Mouse (Mus musculus): ENCODE measurements at regions not wholly inside any gene's neighbourhood (a gene's known extent, or its start where the extent isn't known, plus 50 kb on each side); places are given as distances from the start of the nearest gene placed in this dataset.
"Not testable (repeated sequence)": the region's sequence is repeated elsewhere in the genome, so short reads cannot be mapped to it uniquely, and the experiment has no call there.

DNA sequence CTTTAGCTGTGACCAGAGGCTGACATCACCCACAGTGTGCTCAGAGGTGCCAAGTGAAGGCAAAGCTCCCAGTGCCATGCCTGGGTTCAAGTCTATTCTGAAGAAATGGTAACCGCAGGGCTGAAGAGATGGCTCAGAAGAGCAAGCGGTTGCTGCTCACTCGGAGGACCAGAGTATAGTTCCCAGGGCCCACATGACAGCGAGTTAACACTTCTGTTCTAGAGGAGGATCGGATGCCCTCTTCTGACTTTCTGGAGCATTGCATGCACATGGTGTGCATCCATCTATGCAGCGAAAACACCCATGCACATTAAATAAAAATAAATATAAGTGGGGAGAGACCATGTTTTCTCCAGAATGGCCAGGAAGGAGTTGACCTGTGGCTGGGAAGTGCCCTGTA lies 209.5 kb downstream of the Sorl1 start:
- Histone ChIP-seq H3K27ac (peak overlapping the region; percentile 58), H3K4me1 (peaks cover 26% of the 10 kb centered on the region), H3K36me3 (no peaks in the 10 kb centered on the region), H3K4me3 (no peak overlapping the region), H3K27me3 (ENCODE audit: low read depth, poor library complexity, severe bottlenecking) (no peaks in the 10 kb centered on the region), H3K9me3 (replicated peaks) (no peaks in the 10 kb centered on the region)
- 93% methylated on average over 6 of the region's 6 CpGs for WGBS
- no peak for DNase-seq (ENCODE audit: low spot score)

DNA sequence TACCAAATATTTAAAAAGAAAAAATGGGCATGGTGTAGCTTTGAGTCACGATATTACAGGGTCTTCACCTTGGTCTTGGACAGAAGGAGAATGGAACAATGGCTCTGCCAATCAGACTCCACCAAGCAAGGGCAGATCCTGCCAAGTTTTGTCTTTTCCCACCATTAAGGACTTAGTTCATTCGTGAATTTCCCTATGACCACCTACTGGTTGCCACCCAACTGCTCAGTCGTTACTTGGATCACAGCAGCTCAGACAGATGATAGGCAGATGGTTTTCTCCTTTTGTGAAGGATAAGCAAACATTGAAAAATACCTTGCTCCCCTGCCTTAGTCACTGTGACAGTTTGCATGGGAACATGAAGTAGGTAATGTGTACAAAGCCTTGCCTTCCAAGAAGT lies 210.2 kb downstream of the Sorl1 start:
- Histone ChIP-seq H3K36me3 (no peaks in the 10 kb centered on the region), H3K27ac (peak overlapping the region; percentile 58), H3K9me3 (replicated peaks) (no peaks in the 10 kb centered on the region), H3K4me1 (peaks cover 19% of the 10 kb centered on the region), H3K4me3 (no peak overlapping the region), H3K27me3 (ENCODE audit: low read depth, poor library complexity, severe bottlenecking) (no peaks in the 10 kb centered on the region)
- 80% methylated on average over 3 of the region's 3 CpGs for WGBS
- DNase-seq (ENCODE audit: low spot score): no peak

DNA sequence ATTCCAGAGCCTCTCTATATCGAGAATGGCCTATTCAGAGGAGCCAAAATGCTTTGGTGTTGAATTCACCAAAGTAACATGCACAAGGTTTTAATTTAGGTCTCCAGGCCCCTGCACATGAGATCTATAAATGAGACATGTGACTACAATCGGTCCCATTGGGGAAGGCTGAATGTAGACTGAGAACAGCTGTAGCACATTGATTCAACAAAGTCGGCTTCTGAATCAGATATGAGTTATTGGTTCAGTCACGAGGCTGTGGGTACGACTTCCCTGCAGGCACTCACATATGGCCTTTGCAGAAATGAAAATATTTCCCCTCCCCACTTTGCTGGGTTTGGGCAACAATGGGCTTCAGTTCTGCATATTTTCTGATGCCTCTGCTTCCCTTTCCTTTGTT lies 211.6 kb downstream of the Sorl1 start:
- Histone ChIP-seq H3K27me3 (ENCODE audit: low read depth, poor library complexity, severe bottlenecking) (no peaks in the 10 kb centered on the region), H3K27ac (peak overlapping the region; percentile 79; the same call in 1 of the 2 replicates), H3K4me3 (no peak overlapping the region), H3K9me3 (replicated peaks) (no peaks in the 10 kb centered on the region), H3K4me1 (peaks cover 8% of the 10 kb centered on the region; the same call in 1 of the 2 replicates), H3K36me3 (no peaks in the 10 kb centered on the region)
- no peak for DNase-seq (ENCODE audit: low spot score)
- WGBS: 81% methylated on average over 5 of the region's 5 CpGs

DNA sequence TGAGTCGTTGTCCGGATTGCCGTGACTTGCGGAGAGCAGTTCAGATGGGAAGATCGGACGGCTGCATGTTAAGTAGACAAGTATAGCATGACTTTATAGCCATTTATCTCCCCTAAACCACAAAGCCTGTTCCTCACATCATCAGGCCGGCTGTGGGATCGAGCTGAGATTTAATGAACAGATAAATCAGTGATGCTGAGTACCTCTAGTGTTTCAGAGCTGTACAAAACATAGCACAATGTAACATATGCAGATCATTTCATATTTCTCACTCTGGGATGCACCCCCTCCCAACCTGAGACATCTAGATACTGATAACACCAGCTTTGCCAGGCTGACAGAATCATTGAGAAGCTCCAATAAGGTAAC lies 223.5 kb downstream of the Sorl1 start:
- no peak overlapping the region for H3K4me3 ChIP-seq
- no peak for DNase-seq (ENCODE audit: low spot score)
- peak overlapping the region; percentile 83 for H3K27ac ChIP-seq
- H3K36me3 ChIP-seq: no peaks in the 10 kb centered on the region
- H3K9me3 ChIP-seq (replicated peaks): no peaks in the 10 kb centered on the region
- WGBS: 83% methylated on average over 8 of the region's 8 CpGs
- H3K27me3 ChIP-seq (ENCODE audit: low read depth, poor library complexity, severe bottlenecking): no peaks in the 10 kb centered on the region
- H3K4me1 ChIP-seq: peaks cover 31% of the 10 kb centered on the region

DNA sequence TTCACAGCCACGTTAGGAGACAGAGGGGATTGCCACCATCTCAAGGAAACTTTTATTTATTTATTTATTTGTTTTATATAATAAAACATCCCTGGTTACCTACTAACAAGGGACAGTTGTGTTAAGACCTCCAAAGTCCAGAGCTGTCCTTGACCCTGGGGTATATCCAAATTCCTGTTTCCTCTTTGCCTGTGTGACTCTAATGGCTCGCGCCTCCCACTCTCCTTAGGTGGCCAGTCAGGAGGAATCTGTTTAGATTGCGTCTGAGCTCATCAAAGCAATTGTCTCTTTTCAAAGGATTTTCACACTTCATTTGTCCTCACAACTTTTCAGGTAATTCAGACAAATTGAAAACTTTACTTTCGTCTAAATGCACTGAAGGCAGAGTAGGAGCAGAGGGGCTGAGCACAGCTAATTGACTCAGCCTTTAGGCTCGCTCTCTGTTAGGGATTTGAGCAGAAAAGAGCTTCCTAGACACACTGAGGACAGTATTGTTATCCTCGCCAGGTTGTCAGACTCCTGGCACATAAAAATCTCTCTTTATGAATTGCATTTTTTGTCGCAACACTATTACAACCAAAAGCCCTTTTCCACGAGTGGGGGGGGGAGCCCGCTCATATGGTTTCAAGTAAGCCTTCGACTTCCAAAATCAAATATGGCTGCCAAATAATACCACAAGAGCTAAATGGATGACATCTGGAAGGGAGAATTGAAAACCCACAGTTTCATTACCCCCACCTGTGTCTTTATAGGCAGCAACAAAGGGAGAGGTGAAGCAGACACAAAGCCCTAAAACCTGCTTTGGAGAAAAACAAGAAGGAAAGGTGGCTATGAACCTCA lies 224.1 kb downstream of the Sorl1 start:
- no peak overlapping the region for H3K4me3 ChIP-seq
- H3K4me1 ChIP-seq: peaks cover 31% of the 10 kb centered on the region
- no peaks in the 10 kb centered on the region for H3K27me3 ChIP-seq (ENCODE audit: low read depth, poor library complexity, severe bottlenecking)
- no peaks in the 10 kb centered on the region for H3K36me3 ChIP-seq
- H3K27ac ChIP-seq: peak overlapping the region; percentile 83
- DNase-seq (ENCODE audit: low spot score): no peak
- H3K9me3 ChIP-seq (replicated peaks): no peaks in the 10 kb centered on the region
- 48% methylated on average over 11 of the region's 11 CpGs for whole genome bisulfite sequencing

DNA sequence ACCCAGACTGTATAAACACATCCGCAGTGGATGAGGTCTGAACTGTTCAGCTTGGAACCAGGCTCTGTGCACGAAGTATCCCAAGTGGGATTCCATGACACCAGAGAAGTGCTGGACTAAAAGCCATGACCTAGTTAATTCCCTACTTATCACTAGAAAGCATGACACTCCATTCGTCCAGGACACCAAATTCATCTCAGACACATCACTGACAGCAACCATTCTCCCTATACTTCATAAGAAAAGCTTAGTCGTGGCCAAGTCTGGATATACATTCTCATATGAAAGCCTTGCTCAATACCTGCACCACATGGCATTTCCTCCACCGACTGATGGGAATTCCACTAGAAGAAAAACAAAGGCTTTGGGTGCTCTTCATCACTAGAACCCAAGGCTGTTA lies 229.0 kb downstream of the Sorl1 start:
- H3K4me3 ChIP-seq: no peak overlapping the region
- no peak overlapping the region for H3K27ac ChIP-seq
- no peaks in the 10 kb centered on the region for H3K9me3 ChIP-seq (replicated peaks)
- no peaks in the 10 kb centered on the region for H3K36me3 ChIP-seq
- 78% methylated on average over 5 of the region's 5 CpGs for WGBS
- no peak for DNase-seq (ENCODE audit: low spot score)
- no peaks in the 10 kb centered on the region for H3K27me3 ChIP-seq (ENCODE audit: low read depth, poor library complexity, severe bottlenecking)
- H3K4me1 ChIP-seq: peaks cover 50% of the 10 kb centered on the region

DNA sequence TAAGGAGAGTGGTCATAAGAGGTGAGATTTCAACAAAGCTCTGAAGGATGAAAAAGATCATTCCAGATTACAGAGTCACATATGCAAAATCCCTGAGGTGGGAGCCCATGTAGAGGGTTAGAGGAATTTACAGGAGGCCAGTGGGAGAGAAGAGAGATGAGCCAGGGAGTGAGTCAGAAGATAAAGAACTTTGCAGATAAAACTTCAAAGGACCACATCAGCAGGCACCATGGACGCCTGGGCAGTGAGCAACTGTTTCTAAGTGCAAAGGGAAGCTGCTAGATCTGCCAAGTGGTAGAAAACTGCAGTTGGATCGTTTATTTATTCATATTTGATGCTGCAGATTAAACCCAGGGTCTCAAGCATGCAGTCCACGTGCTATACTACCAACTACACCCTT lies 231.3 kb downstream of the Sorl1 start:
- Histone ChIP-seq H3K4me3 (no peak overlapping the region), H3K9me3 (replicated peaks) (no peaks in the 10 kb centered on the region), H3K36me3 (no peaks in the 10 kb centered on the region), H3K27ac (peak overlapping the region; percentile 94), H3K4me1 (peaks cover 48% of the 10 kb centered on the region), H3K27me3 (ENCODE audit: low read depth, poor library complexity, severe bottlenecking) (no peaks in the 10 kb centered on the region)
- WGBS: 52% methylated on average over 3 of the region's 3 CpGs
- DNase-seq (ENCODE audit: low spot score): no peak

DNA sequence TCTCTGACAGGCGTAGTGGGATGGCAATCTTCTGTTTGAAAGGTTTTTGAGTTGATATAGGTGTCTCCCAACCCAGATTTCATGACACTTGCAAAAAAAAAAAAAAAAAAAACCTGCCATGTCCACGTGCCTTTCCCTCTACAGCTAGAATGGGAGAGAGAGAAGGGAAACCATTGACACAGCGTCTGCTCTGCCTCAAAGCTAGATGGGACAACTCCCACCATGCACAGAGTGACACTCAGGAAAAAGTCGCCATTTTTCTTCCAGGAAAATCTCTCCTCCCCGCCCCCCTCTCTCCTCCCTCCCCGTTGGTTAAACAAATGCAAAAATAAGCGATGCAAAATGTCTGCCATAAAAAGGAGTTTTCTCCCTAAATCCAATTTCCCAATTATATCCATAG lies 232.9 kb downstream of the Sorl1 start:
- Histone ChIP-seq H3K4me1 (peaks cover 45% of the 10 kb centered on the region), H3K4me3 (peak overlapping the region; percentile 43; the same call in 1 of the 2 replicates), H3K9me3 (replicated peaks) (no peaks in the 10 kb centered on the region), H3K36me3 (no peaks in the 10 kb centered on the region), H3K27me3 (ENCODE audit: low read depth, poor library complexity, severe bottlenecking) (no peaks in the 10 kb centered on the region), H3K27ac (peak overlapping the region; percentile 94)
- DNase-seq (ENCODE audit: low spot score): no peak
- WGBS: 56% methylated on average over 7 of the region's 7 CpGs

DNA sequence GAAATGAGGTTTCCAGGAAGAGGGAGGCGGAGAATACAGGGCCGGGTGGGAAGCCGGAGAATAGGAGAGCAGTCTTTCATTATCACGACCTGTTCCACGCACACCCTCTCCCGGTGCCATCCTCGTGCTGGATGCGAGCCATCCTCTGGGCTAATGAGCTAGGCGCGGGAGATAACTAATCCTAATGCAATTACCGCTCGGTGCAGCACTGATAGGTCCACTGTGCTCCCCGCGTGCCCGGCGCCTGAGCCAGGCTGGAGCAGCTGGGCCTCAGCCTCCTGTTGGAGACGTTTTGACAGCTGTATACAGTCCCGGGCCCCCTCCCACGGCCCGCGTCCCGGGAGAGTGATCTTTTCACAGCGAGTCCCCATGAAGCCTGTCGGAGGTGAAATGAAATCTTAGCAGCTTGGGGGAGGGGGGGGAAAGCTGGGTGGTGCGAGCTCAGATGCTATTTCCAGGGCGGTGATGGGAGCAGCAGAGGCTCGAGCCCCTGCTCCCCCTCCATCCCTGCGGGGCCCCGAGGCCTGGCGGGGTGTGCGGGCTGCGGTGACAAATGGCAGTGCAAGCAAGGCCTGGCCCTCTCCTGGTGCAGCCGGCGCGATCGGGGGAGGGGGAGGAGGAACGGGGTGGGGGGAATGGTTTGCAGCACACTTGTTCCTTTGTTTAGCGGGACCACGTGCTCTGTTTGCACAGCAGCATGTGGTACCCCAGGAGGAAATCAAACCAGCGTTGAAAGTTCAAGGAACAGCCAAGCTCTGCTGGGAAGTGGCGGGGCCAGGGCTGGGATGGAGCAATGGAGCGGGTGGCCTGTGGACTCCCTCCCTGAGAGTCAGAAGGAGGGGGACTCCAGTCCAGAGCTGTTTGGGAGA lies 233.6 kb downstream of the Sorl1 start:
- no peaks in the 10 kb centered on the region for H3K27me3 ChIP-seq (ENCODE audit: low read depth, poor library complexity, severe bottlenecking)
- H3K36me3 ChIP-seq: no peaks in the 10 kb centered on the region
- no peaks in the 10 kb centered on the region for H3K9me3 ChIP-seq (replicated peaks)
- DNase-seq (ENCODE audit: low spot score): peak; percentile 95
- WGBS: 3% methylated on average over 42 of the region's 42 CpGs
- H3K4me1 ChIP-seq: peaks cover 45% of the 10 kb centered on the region
- H3K4me3 ChIP-seq: peak overlapping the region; percentile 43
- peak overlapping the region; percentile 94 for H3K27ac ChIP-seq

DNA sequence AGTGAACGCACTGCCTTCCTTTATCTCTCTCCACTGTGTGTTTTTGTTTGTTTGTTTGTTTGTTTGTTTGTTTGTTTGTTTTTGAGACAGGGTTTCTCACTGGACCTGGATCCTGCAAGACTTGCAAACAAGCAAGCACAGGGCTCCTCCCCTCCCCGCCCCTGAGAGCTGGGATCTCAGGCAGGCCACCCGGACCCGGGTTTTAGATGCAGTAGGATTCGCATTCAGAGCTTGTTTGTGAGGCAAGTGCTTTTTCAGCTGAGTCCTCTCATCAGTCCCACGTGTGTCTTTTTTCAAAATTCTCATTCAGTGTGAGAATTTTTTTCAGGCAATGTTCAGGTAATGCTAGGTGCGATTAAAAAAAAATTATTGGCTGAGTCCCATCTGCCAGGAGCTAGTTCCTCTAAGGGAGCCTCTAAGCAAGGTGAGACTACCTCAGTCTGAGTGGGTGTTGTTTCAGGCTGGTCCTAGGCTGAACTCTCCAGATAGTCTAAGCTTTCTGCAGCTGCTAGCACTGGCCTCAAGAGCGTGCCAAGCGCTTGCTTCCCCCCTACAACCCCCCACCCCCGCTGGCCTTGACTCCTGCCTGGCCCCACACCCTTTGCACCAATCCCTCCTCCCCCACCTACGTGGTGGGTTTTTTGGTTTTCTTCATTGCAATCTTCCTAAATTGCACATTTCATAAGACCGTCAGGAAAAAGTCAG lies 234.4 kb downstream of the Sorl1 start:
- Histone ChIP-seq H3K27me3 (ENCODE audit: low read depth, poor library complexity, severe bottlenecking) (no peaks in the 10 kb centered on the region), H3K36me3 (no peaks in the 10 kb centered on the region), H3K4me3 (peak overlapping the region; percentile 43), H3K4me1 (peaks cover 45% of the 10 kb centered on the region), H3K27ac (peak overlapping the region; percentile 94), H3K9me3 (replicated peaks) (no peaks in the 10 kb centered on the region)
- 45% methylated on average over 12 of the region's 12 CpGs for WGBS
- DNase-seq (ENCODE audit: low spot score): no peak

DNA sequence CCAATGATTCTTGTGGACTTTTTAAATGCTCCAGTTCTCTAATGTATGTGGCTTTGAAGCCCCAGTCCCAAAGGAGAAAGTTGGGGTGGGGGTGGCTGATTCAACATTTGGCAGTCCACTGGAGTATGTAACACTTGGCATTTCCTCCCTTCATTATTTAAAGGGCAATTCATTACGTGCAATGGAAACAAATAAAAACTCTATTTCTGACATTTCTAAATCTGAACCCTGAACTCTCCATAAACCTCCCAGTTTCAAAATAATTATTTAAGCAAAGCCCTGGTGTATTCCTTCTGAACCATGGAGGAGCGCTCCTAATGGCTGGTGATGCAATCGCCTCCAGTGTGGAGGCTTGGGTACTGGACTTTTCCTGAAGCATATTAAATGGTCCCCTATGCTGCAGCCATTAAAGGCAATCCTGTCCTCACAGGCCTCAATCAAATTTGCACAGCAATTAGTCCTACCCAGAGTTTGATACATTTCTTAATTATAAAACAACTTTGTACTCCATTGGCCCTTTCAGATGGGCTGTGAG lies 235.4 kb downstream of the Sorl1 start:
- H3K4me3 ChIP-seq: no peak overlapping the region
- H3K36me3 ChIP-seq: no peaks in the 10 kb centered on the region
- peaks cover 45% of the 10 kb centered on the region for H3K4me1 ChIP-seq
- WGBS: 91% methylated on average over 3 of the region's 3 CpGs
- peak overlapping the region; percentile 94 for H3K27ac ChIP-seq
- no peaks in the 10 kb centered on the region for H3K27me3 ChIP-seq (ENCODE audit: low read depth, poor library complexity, severe bottlenecking)
- no peaks in the 10 kb centered on the region for H3K9me3 ChIP-seq (replicated peaks)
- no peak for DNase-seq (ENCODE audit: low spot score)

DNA sequence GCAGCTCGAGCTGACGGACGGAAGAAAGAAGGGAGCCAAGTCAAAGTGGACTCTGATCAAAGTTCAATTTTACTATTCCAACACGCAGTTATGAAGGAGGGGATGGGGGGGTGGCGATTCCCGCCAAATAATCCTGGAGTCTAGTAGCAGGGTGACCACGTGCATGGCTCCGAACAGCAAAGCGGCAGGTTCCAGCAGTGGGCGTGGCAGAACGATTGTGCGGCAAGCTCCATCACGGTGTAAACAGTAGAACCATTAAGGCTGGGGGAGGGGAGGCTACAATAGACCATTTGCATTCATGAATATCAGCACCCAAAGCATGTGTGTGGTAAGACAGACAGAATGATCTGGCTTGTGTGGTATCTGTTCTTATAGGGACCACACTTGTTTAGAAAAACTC lies 237.6 kb downstream of the Sorl1 start:
- WGBS: 90% methylated on average over 13 of the region's 13 CpGs
- DNase-seq (ENCODE audit: low spot score): not testable (repeated sequence)

More for the DNA sequence above, 237.6 kb downstream of the Sorl1 start:
- H3K4me1 ChIP-seq: peaks cover 40% of the 10 kb centered on the region
- not testable (repeated sequence) for H3K4me3 ChIP-seq; H3K27ac ChIP-seq; H3K36me3 ChIP-seq; H3K27me3 ChIP-seq (ENCODE audit: low read depth, poor library complexity, severe bottlenecking); H3K9me3 ChIP-seq (replicated peaks)
